Mouse (Mus musculus) midbrain, postnatal 0 days (tissue): ENCODE results near the gene Afdn. TPM values are rescaled to one million over a fixed set of nuclear protein-coding genes. Genes with fewer than 3 reads are reported as not detected.

ENCODE experiments used
- ATAC-seq: fragments of 200-750 bp; cut with Nextera tagmentation; 2 replicates; pipeline ENCODE4 v1.8.0; 2017; ENCODE audit warnings: moderate number of reproducible peaks, mild to moderate bottlenecking, moderate TSS enrichment, moderate library complexity; ENCODE audit not compliant: low FRiP score
- DNase-seq: peaks from one replicate; pipeline ENCODE4 v3.0.0-alpha.2; 2015; ENCODE audit warnings: low spot score
- H3K27ac ChIP-seq: fragments of 300-500 bp; sonication (generic); 2 replicates; pipeline ENCODE4 v1.5.1; 2014; ENCODE audit warnings: low read depth, mild to moderate bottlenecking, low read length, mixed read lengths
- H3K27me3 ChIP-seq: fragments of 300-500 bp; sonication (generic); 2 replicates; pipeline ENCODE4 v1.6.1; 2014; ENCODE audit warnings: low read length, control low read depth, mixed read lengths; ENCODE audit not compliant: insufficient read depth
- H3K36me3 ChIP-seq: fragments of 300-500 bp; sonication (generic); 2 replicates; pipeline ENCODE4 v1.6.1; 2014; ENCODE audit warnings: low read length, control low read depth, mixed read lengths; ENCODE audit not compliant: insufficient read depth
- H3K4me1 ChIP-seq: fragments of 300-500 bp; sonication (generic); 2 replicates; pipeline ENCODE4 v1.6.1; 2014; ENCODE audit warnings: mild to moderate bottlenecking, control low read depth, antibody characterized with exemption, low read length, mixed read lengths; ENCODE audit not compliant: insufficient read depth
- H3K4me2 ChIP-seq: fragments of 300-500 bp; sonication (generic); 2 replicates; pipeline ENCODE4 v1.6.1; 2014; ENCODE audit warnings: low read depth, mild to moderate bottlenecking, low read length, mixed read lengths; ENCODE audit not compliant: poor library complexity, severe bottlenecking
- H3K4me3 ChIP-seq: fragments of 300-500 bp; sonication (generic); 2 replicates; pipeline ENCODE4 v1.5.1; 2014; ENCODE audit warnings: low read depth, mild to moderate bottlenecking, low read length, moderate library complexity
- H3K9ac ChIP-seq: fragments of 300-500 bp; sonication (generic); replicated peaks from 2 replicates; pipeline ENCODE4 v1.6.1; 2014; ENCODE audit warnings: mild to moderate bottlenecking, low read length, moderate library complexity, mixed read lengths; ENCODE audit not compliant: poor library complexity, severe bottlenecking
- H3K9me3 ChIP-seq: fragments of 300-500 bp; sonication (generic); 2 replicates; pipeline ENCODE4 v1.6.1; 2016; ENCODE audit warnings: low read length, control low read depth
- CTCF ChIP-seq: IDR thresholded peaks from 2 replicates; pipeline ENCODE4 v1.5.1; 2016; ENCODE audit warnings: antibody characterized with exemption, mild to moderate bottlenecking
- WGBS: fragments of 180-500 bp; shearing (Covaris S2); extraction: QIAGEN DNeasy Blood & Tissue Kit; methylation state at CpG from one replicate; pipeline ENCODE4 v1.1.7; 2014; 5-methylcytosine and 5-hydroxymethylcytosine counted together
- polyA plus RNA-seq: library from polyadenylated mRNA; unstranded; fragments of >200 nt; fragmentation: Nextera tagmentation; extraction: Ambion mirVana; gene quantifications from 2 replicates; pipeline ENCODE4 v1.2.1, GENCODE M21; 2015
- total RNA-seq: library from RNA; depleted of rRNA; stranded (reverse); fragments of >200 nt; gene quantifications from 2 replicates; pipeline ENCODE4 v1.2.3, GENCODE M21; 2014

The Afdn gene
- total and polyA plus RNA-seq, 2 experiments from 2014 or later = 100 to 138 TPM

DNA sequence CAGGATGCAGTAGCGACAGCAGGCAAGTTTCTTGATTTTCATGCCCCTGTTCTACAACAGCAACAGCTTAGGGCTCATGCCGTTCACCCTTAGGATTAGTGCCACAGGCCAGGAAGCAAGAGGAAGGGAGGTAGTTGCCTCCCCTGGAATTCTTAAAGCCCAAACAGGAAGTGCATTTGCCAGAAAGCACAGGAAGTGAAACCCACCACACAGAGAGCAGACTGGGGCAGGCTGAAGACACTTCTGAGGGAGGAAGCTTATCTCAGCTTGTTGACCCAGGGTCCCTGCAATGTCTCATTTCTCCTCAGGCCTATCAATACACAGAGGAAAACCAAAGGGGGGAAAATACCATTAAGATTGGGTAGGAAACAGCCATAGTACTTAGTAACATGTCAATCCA lies 19.5 kb upstream of the Afdn start:
- Histone ChIP-seq H3K27me3 (no peaks in the 10 kb centered on the region), H3K4me3 (no peak overlapping the region), H3K27ac (no peak overlapping the region), H3K4me1 (peaks cover 9% of the 10 kb centered on the region; the same call in 1 of the 2 replicates), H3K9me3 (no peaks in the 10 kb centered on the region), H3K4me2 (no peak overlapping the region), H3K36me3 (no peaks in the 10 kb centered on the region), H3K9ac (no peak overlapping the region)
- DNase-seq (no peak), ATAC-seq (no peak)
- TF ChIP-seq CTCF = no peak
- WGBS = 47% methylated on average over 2 of the region's 2 CpGs

DNA sequence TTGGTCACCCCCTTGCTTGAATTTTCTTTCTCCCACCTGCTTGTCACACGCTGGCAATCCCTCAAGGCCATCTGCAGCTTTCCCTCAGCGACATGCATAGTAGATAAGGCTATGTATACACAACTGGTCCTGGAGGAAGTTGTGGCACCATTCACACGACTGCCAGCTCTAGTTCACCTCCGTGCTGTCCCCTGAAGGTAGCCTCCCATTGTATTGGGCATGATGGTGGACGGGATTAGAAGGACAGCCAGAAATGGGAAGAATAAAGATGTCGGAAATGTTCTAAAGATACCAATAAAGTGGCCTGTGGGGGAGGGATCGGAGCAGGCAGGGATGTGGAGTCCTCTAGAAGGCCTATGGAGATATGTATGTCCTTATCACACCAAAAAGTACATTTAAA lies 18.7 kb upstream of the Afdn start:
- Histone ChIP-seq H3K27ac (no peak overlapping the region), H3K4me3 (no peak overlapping the region), H3K9ac (no peak overlapping the region), H3K4me1 (peaks cover 7% of the 10 kb centered on the region; the same call in 1 of the 2 replicates), H3K4me2 (no peak overlapping the region), H3K9me3 (no peaks in the 10 kb centered on the region), H3K27me3 (no peaks in the 10 kb centered on the region), H3K36me3 (no peaks in the 10 kb centered on the region)
- ATAC-seq (no peak), DNase-seq (no peak)
- TF ChIP-seq CTCF = no peak
- 85% methylated on average over 7 of the region's 7 CpGs for WGBS

DNA sequence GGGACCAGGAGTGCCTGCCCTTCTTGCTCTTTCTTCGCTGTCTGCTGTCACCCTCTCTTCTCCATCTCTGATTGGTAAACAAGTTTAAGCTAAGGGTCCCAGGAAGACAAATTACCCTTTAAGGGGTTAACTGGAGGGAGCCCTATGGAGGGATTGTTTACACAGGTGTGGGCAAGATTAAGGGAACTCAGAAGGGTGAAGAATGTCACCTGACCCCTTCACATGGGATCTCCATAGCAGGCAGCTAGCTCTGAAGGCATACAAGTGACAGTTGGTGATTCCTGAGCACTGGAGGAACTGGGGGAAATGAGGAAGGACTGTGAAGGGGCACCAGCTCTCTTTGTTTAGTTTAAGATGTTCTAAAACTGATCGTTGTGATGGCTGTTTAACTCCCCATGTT lies 18.0 kb upstream of the Afdn start:
- H3K9ac ChIP-seq = no peak overlapping the region
- H3K27me3 ChIP-seq = no peaks in the 10 kb centered on the region
- no peak overlapping the region for H3K4me3 ChIP-seq
- no peaks in the 10 kb centered on the region for H3K36me3 ChIP-seq
- no peaks in the 10 kb centered on the region for H3K9me3 ChIP-seq
- no peak overlapping the region for H3K4me2 ChIP-seq
- TF ChIP-seq CTCF = no peak
- 60% methylated on average over 2 of the region's 2 CpGs for WGBS
- DNase-seq = no peak
- no peak overlapping the region for H3K27ac ChIP-seq
- peaks cover 7% of the 10 kb centered on the region; the same call in 1 of the 2 replicates for H3K4me1 ChIP-seq
- ATAC-seq = no peak

DNA sequence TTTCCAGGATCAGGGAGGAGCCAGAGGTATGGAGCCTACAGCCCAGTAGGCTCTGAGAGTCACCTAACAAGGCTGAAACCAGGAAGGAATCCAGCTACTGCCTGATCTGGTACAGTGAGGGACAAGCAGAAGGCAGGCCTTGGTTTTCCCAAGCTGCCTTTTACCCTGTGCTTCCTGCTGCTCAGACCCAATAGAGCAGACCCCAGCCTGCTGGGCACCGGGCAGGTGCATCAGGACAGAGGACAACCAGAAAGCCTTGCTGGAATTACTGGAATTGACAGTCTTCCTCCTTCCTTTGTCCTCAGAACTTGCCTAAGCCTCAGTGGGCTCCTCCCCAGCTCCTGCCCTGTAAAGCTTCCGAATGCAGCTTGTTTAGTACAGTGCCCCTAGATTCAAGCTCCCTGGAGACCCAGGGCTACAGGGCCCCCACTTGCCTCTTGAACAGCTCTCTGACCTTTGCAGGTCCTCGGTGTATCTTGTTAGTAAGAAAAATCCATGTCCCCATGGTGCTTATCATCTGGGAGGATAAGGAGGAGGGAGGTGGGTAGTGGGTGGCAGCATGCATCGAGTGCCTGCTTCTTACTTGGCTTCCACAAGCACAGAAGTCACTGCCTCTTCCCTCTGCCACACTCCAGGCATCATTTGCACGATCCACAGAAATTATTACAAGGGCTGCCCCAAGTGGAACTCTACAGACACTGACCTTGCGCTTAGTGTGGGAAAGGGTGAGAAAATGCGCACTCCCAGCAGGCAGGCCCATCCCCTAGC lies 17.2 kb upstream of the Afdn start:
- Histone ChIP-seq H3K4me3 (no peak overlapping the region), H3K36me3 (no peaks in the 10 kb centered on the region), H3K27ac (peak overlapping the region; percentile 3; the same call in 1 of the 2 replicates), H3K4me1 (peaks cover 7% of the 10 kb centered on the region; the same call in 1 of the 2 replicates), H3K9ac (no peak overlapping the region), H3K9me3 (no peaks in the 10 kb centered on the region), H3K4me2 (no peak overlapping the region), H3K27me3 (no peaks in the 10 kb centered on the region)
- no peak for TF ChIP-seq CTCF
- WGBS = 52% methylated on average over 7 of the region's 7 CpGs
- DNase-seq (no peak), ATAC-seq (no peak)

DNA sequence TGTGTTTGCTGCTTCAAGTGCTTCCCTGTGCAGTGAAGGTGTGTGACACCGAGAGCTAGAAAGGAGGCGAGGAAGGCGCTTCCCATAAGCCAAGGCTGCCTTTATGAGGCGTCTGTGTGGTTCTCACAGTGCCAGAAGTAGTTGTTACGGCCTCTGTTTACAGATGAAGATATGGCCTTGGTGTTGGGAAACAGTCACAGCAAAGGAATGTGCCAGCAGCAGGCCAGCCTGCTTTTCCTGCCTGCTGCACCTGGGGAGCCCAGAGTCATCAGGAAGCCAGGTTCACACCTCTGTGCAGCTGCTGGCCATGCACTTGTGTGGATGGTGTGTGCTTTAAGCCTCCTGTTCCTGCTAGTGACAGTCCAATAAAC lies 16.6 kb upstream of the Afdn start:
- H3K27ac ChIP-seq = 0 out of 2 replicates have a peak overlapping the region, but pooled peaks have one; percentile 3
- H3K4me1 ChIP-seq = peaks cover 7% of the 10 kb centered on the region; the same call in 1 of the 2 replicates
- no peak overlapping the region for H3K9ac ChIP-seq
- no peak overlapping the region for H3K4me3 ChIP-seq
- H3K4me2 ChIP-seq = no peak overlapping the region
- H3K27me3 ChIP-seq = no peaks in the 10 kb centered on the region
- TF ChIP-seq CTCF = no peak
- no peaks in the 10 kb centered on the region for H3K9me3 ChIP-seq
- WGBS = 51% methylated on average over 5 of the region's 5 CpGs
- no peaks in the 10 kb centered on the region for H3K36me3 ChIP-seq
- DNase-seq (no peak), ATAC-seq (no peak)

DNA sequence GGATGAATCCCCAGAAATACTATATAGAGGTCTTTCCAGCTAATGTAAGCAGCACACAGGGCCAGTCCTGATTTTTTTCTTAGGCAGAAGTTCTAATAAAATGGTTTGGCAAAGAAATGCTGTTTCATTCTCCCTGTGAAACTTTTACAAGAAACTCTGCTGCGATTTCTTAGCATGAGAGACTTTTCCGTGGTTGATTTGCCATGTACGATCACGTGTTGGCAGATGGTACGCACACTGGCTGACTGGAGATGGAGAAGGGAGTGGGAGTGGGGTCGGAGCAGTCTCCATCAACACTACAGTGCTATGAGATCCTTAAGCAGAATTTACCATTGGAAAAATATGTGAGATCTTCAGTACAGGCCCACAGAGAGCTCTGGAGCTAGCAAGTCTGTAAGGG lies 16.1 kb upstream of the Afdn start:
- no peak for DNase-seq
- no peak overlapping the region for H3K4me3 ChIP-seq

More for the DNA sequence above, 16.1 kb upstream of the Afdn start:
- no peak for TF ChIP-seq CTCF
- peaks cover 7% of the 10 kb centered on the region; the same call in 1 of the 2 replicates for H3K4me1 ChIP-seq
- no peak overlapping the region for H3K4me2 ChIP-seq
- 80% methylated on average over 6 of the region's 6 CpGs for WGBS
- H3K27ac ChIP-seq = no peak overlapping the region
- ATAC-seq = no peak
- H3K9ac ChIP-seq = no peak overlapping the region
- no peaks in the 10 kb centered on the region for H3K9me3 ChIP-seq
- no peaks in the 10 kb centered on the region for H3K36me3 ChIP-seq
- no peaks in the 10 kb centered on the region for H3K27me3 ChIP-seq
